Mouse (Mus musculus): ENCODE measurements around the gene Gm10309. TPM values are rescaled to one million over a fixed set of nuclear protein-coding genes. Genes with fewer than 3 reads are reported as not detected.
"Not testable (repeated sequence)": the region's sequence is repeated elsewhere in the genome, so short reads cannot be mapped to it uniquely, and the experiment has no call there.

The Gm10309 gene
- polyA plus RNA-seq, 1 experiment from 2014 or later = 0.53 TPM

DNA sequence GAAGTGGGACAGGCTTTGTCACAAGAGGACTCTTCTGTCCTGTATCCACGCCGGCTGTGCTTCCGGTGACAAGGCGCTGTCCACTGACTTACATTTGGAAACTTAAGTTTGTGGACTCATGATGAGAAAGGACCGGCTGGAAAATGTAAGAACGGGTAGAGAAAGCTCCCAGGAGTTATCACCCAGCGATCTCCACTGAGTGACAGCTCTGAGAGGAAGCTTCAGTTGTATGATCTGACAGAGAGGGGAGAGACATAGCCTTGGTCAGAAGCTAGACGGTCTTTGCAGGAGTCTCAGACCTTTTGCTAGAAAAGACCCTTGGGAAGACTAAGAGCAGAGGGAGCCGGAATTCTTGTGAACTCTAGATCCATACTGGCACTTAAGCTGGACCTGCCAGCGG is 15.2 kb downstream of the Gm10309 start:
- 85% methylated on average over 10 of the region's 10 CpGs for WGBS
- TF ChIP-seq CTCF (IDR thresholded peaks at IDR 0.05; ENCODE audit: low read depth) = no peak
- Histone ChIP-seq H3K9me3 (ENCODE audit: low read depth, low read length) (no peaks in the 10 kb centered on the region), H3K4me2 (no peak overlapping the region), H3K9ac (no peak overlapping the region), H3K27ac (ENCODE audit: low read depth) (no peak overlapping the region), H3K4me3 (ENCODE audit: low read depth, low read length) (no peak overlapping the region), H3K27me3 (ENCODE audit: insufficient read depth, low read length) (no peaks in the 10 kb centered on the region), H3K4me1 (ENCODE audit: insufficient read depth) (no peaks in the 10 kb centered on the region), H3K36me3 (ENCODE audit: insufficient read depth) (no peaks in the 10 kb centered on the region)
- no peak for DNase-seq
- no peak for ATAC-seq (ENCODE audit: insufficient read depth)

DNA sequence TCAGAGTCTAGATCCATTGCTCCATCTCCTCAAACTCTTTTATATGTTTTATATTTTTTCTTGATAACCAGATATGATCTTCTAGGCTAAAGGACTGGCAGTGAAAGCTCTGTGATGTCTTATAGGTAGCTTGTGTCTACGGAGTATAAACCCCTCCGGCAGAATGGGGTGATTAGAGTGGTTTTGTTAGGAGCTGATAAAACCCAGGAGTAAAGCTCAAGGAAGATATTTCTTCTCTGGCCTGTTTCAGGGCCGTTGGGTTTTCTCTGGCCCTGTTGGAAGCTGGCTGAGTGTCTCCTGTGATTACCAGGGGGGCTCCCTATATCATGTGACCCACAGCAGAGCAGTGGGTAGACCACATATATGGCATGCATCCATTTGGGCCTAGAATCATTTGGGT is 17.6 kb downstream of the Gm10309 start:
- Histone ChIP-seq H3K4me2 (no peak overlapping the region), H3K9ac (no peak overlapping the region), H3K9me3 (ENCODE audit: low read depth, low read length) (no peaks in the 10 kb centered on the region), H3K4me1 (ENCODE audit: insufficient read depth) (no peaks in the 10 kb centered on the region), H3K36me3 (ENCODE audit: insufficient read depth) (no peaks in the 10 kb centered on the region), H3K27me3 (ENCODE audit: insufficient read depth, low read length) (no peaks in the 10 kb centered on the region), H3K27ac (ENCODE audit: low read depth) (no peak overlapping the region), H3K4me3 (ENCODE audit: low read depth, low read length) (no peak overlapping the region)
- WGBS = 79% methylated on average over 3 of the region's 3 CpGs
- DNase-seq (no peak), ATAC-seq (ENCODE audit: insufficient read depth) (no peak)
- TF ChIP-seq CTCF (IDR thresholded peaks at IDR 0.05; ENCODE audit: low read depth) = no peak

DNA sequence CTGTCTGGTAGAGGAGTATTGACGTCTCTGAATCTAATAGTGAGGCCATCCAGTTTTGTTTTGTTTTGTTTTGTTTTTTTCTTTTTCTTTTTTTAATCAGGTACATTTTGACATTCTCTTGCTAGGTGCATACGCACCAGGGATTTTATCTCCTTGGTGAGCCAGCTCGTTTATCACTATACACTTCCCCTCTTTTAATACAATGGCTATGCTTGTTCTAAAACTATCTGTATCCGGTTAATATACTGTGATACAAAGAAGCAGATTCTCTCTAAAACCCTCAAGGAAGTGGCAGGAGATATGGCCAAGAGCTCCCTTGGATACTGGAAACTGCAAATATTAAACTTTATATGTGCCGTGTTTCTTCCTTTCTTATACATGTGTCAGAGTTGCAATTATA is 18.4 kb downstream of the Gm10309 start:
- Histone ChIP-seq H3K9me3 (ENCODE audit: low read depth, low read length) (no peaks in the 10 kb centered on the region), H3K27ac (ENCODE audit: low read depth) (no peak overlapping the region), H3K4me1 (ENCODE audit: insufficient read depth) (no peaks in the 10 kb centered on the region), H3K4me2 (no peak overlapping the region), H3K4me3 (ENCODE audit: low read depth, low read length) (no peak overlapping the region), H3K36me3 (ENCODE audit: insufficient read depth) (no peaks in the 10 kb centered on the region), H3K9ac (no peak overlapping the region), H3K27me3 (ENCODE audit: insufficient read depth, low read length) (no peaks in the 10 kb centered on the region)
- DNase-seq (no peak), ATAC-seq (ENCODE audit: insufficient read depth) (no peak)
- 78% methylated on average over 5 of the region's 5 CpGs for WGBS
- TF ChIP-seq CTCF (IDR thresholded peaks at IDR 0.05; ENCODE audit: low read depth) = no peak

DNA sequence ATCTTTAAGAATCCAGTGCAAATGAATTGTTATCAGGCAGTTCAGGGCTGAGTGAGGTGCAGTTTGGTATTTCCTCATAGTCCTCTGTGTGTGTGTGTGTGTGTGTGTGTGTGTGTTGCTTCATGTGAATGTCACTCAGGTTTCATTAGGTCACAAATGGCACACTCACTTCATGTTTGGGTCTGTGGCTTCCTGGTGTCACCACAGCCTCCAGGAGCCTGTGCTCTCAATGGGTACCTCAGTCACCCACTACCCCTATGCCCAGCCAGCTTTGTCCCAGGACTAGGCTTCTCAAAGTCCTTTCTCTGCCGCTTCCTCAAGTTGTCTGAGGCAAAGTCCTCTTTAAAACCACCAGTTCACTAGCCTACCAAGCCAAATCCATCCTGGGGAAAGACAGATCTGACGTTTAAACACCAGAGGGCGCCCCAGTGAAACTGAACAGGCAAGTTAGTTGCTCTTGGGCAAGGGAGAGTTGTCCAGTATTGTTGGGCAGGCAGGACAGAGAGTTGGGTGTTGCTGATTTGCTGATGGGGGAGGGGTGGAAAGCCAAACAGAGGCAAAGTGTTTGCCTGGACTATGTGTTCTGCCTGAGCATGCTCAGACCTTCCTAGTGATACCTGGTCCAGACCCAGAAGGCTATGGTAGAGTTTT is 20.8 kb downstream of the Gm10309 start:
- TF ChIP-seq CTCF (IDR thresholded peaks at IDR 0.05; ENCODE audit: low read depth) = peak; percentile 91
- no peak overlapping the region for H3K4me3 ChIP-seq (ENCODE audit: low read depth, low read length)
- no peak overlapping the region for H3K27ac ChIP-seq (ENCODE audit: low read depth)
- WGBS = 9% methylated on average over 3 of the region's 3 CpGs
- no peak overlapping the region for H3K9ac ChIP-seq
- no peaks in the 10 kb centered on the region for H3K27me3 ChIP-seq (ENCODE audit: insufficient read depth, low read length)
- no peaks in the 10 kb centered on the region for H3K9me3 ChIP-seq (ENCODE audit: low read depth, low read length)
- H3K4me1 ChIP-seq (ENCODE audit: insufficient read depth) = no peaks in the 10 kb centered on the region
- no peaks in the 10 kb centered on the region for H3K36me3 ChIP-seq (ENCODE audit: insufficient read depth)
- ATAC-seq (ENCODE audit: insufficient read depth) (peak; percentile 74), DNase-seq (peak; percentile 91)
- no peak overlapping the region for H3K4me2 ChIP-seq

DNA sequence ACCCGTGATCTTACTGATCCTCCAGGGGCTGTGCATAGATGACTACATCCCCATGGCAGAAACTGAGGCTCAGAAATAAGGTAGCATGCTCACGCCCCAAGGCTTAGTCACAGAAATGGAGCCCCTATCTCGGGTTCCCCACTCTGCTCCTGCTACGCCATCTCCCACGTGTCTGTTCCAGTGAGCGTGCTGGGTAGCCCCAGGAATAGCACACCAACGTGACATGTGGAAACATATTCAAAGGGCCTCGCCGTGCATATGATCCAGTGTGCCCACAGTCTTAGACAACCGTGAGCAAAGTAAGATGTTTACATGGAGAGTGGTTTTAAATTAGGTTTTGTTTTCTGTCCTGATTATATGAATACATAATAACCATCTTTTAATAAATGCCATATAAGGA is 22.4 kb downstream of the Gm10309 start:
- Histone ChIP-seq H3K27ac (ENCODE audit: low read depth) (no peak overlapping the region), H3K36me3 (ENCODE audit: insufficient read depth) (no peaks in the 10 kb centered on the region), H3K9ac (no peak overlapping the region), H3K27me3 (ENCODE audit: insufficient read depth, low read length) (no peaks in the 10 kb centered on the region), H3K4me1 (ENCODE audit: insufficient read depth) (no peaks in the 10 kb centered on the region), H3K4me2 (no peak overlapping the region), H3K4me3 (ENCODE audit: low read depth, low read length) (no peak overlapping the region), H3K9me3 (ENCODE audit: low read depth, low read length) (no peaks in the 10 kb centered on the region)
- TF ChIP-seq CTCF (IDR thresholded peaks at IDR 0.05; ENCODE audit: low read depth) = no peak
- WGBS = 85% methylated on average over 10 of the region's 10 CpGs
- ATAC-seq (ENCODE audit: insufficient read depth) (no peak), DNase-seq (no peak)

DNA sequence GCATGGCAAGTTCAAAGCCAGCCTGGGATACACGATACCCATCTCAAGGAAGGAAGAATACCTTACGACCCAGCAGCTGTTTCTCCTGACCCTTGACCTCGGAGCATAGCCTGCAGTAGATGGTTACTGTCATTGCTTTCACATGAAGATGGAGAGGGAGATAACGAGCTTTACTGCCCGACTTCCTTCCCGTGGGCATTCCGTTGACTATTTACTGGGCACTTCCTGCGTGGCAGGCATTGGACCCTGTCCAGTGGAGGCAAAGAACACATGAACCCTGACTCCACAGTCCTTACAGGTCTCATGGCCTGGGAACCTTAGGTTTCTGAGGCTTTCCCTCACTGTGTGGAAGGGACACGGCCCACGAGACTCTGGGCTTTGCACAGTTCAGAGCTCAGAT is 25.6 kb downstream of the Gm10309 start:
- Histone ChIP-seq H3K27me3 (ENCODE audit: insufficient read depth, low read length) (no peaks in the 10 kb centered on the region), H3K4me1 (ENCODE audit: insufficient read depth) (no peaks in the 10 kb centered on the region), H3K4me2 (no peak overlapping the region), H3K36me3 (ENCODE audit: insufficient read depth) (no peaks in the 10 kb centered on the region), H3K27ac (ENCODE audit: low read depth) (no peak overlapping the region), H3K9ac (no peak overlapping the region), H3K9me3 (ENCODE audit: low read depth, low read length) (no peaks in the 10 kb centered on the region), H3K4me3 (ENCODE audit: low read depth, low read length) (no peak overlapping the region)
- no peak for ATAC-seq (ENCODE audit: insufficient read depth)
- no peak for DNase-seq
- WGBS = 73% methylated on average over 10 of the region's 10 CpGs
- TF ChIP-seq CTCF (IDR thresholded peaks at IDR 0.05; ENCODE audit: low read depth) = no peak

DNA sequence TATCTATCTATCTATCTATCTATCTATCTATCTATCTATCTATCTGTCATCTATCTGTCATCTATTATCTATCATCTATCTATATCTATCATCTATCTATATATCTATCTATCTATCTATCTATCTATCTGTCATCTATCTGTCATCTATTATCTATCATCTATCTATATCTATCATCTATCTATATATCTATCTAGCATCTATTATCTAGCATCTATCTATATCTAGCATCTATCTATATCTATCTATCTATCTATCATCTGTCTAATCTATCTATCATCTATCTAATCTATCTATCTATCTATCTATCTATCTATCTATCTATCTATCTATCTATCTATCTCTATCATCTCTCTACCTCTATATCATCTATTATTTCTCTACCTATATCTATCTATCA is 27.6 kb downstream of the Gm10309 start:
- H3K4me1 ChIP-seq (ENCODE audit: insufficient read depth); DNase-seq; H3K4me3 ChIP-seq (ENCODE audit: low read depth, low read length); H3K36me3 ChIP-seq (ENCODE audit: insufficient read depth); H3K9me3 ChIP-seq (ENCODE audit: low read depth, low read length); ATAC-seq (ENCODE audit: insufficient read depth); H3K27me3 ChIP-seq (ENCODE audit: insufficient read depth, low read length); H3K4me2 ChIP-seq; H3K9ac ChIP-seq; H3K27ac ChIP-seq (ENCODE audit: low read depth): not testable (repeated sequence)

DNA sequence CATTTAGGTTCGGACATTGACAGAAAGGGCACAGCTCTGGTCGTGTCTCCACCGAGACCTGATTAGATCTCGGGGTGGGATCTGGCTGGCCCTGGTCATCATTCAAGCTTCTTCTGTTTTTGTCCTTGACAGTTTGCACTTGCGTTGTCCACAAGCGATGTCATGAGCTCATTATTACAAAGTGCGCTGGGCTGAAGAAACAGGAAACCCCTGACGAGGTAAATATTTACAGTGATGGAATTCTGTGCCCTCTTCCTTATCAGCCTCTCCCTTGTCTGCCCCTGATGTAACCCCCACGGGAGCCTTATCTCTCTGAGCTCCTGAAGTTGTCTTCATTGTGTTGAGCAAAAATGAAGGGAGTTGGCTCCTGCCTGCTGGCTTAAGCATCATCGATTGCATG is 28.4 kb downstream of the Gm10309 start:
- Histone ChIP-seq H3K27ac (ENCODE audit: low read depth) (no peak overlapping the region), H3K27me3 (ENCODE audit: insufficient read depth, low read length) (no peaks in the 10 kb centered on the region), H3K36me3 (ENCODE audit: insufficient read depth) (no peaks in the 10 kb centered on the region), H3K4me2 (no peak overlapping the region), H3K4me1 (ENCODE audit: insufficient read depth) (no peaks in the 10 kb centered on the region), H3K4me3 (ENCODE audit: low read depth, low read length) (no peak overlapping the region), H3K9me3 (ENCODE audit: low read depth, low read length) (no peaks in the 10 kb centered on the region), H3K9ac (no peak overlapping the region)
- DNase-seq (peak; percentile 9), ATAC-seq (ENCODE audit: insufficient read depth) (no peak)
- TF ChIP-seq CTCF (IDR thresholded peaks at IDR 0.05; ENCODE audit: low read depth) = no peak
- 40% methylated on average over 10 of the region's 10 CpGs for WGBS

All from lung, embryonic 14.5 days (tissue).